Mouse (Mus musculus) intestine, embryonic 16.5 days (tissue): ENCODE measurements around the gene Nhlh1. TPM values are rescaled to one million over a fixed set of nuclear protein-coding genes. Genes with fewer than 3 reads are reported as not detected.

Experiments used
- ATAC-seq: fragments of 200-750 bp; cut with Nextera tagmentation; 2 replicates; pipeline ENCODE4 v1.8.0; 2017; ENCODE audit warnings: moderate TSS enrichment, moderate library complexity
- H3K27ac ChIP-seq: fragments of 300-500 bp; sonication (generic); 2 replicates; pipeline ENCODE4 v1.5.1; 2014; ENCODE audit warnings: mild to moderate bottlenecking, low read length
- H3K27me3 ChIP-seq: fragments of 300-500 bp; sonication (generic); replicated peaks from 2 replicates; pipeline ENCODE4 v1.6.1; 2014; ENCODE audit warnings: low read length, control low read depth, mixed read lengths; ENCODE audit not compliant: control insufficient read depth, insufficient read depth
- H3K36me3 ChIP-seq: fragments of 300-500 bp; sonication (generic); 2 replicates; pipeline ENCODE4 v1.6.1; 2014; ENCODE audit warnings: low read length, control low read depth; ENCODE audit not compliant: control insufficient read depth, insufficient read depth
- H3K4me1 ChIP-seq: fragments of 300-500 bp; sonication (generic); 2 replicates; pipeline ENCODE4 v1.6.1; 2014; ENCODE audit warnings: low read length, control low read depth, mixed read lengths; ENCODE audit not compliant: control insufficient read depth, insufficient read depth
- H3K4me2 ChIP-seq: fragments of 300-500 bp; sonication (generic); 2 replicates; pipeline ENCODE4 v1.6.1; 2014; ENCODE audit warnings: low read depth, low read length, control low read depth
- H3K4me3 ChIP-seq: fragments of 300-500 bp; sonication (generic); 2 replicates; pipeline ENCODE4 v1.5.1; 2014; ENCODE audit warnings: mild to moderate bottlenecking, low read length
- H3K9ac ChIP-seq: fragments of 300-500 bp; sonication (generic); 2 replicates; pipeline ENCODE4 v1.6.1; 2014; ENCODE audit warnings: low read depth, low read length
- H3K9me3 ChIP-seq: fragments of 300-500 bp; sonication (generic); 2 replicates; pipeline ENCODE4 v1.6.1; 2016; ENCODE audit warnings: low read length, control low read depth; ENCODE audit not compliant: control insufficient read depth
- WGBS: fragments of 180-500 bp; shearing (Covaris S2); extraction: QIAGEN DNeasy Blood & Tissue Kit; methylation state at CpG from one replicate; pipeline ENCODE4 v1.1.7; 2014; 5-methylcytosine and 5-hydroxymethylcytosine counted together
- polyA plus RNA-seq: library from polyadenylated mRNA; unstranded; fragments of >200 nt; fragmentation: Nextera tagmentation; extraction: Ambion mirVana; gene quantifications from 2 replicates; pipeline ENCODE4 v1.2.1, GENCODE M21; 2015

Gene Nhlh1
- polyA plus RNA-seq, 1 experiment from 2014 or later = 0.09 TPM

DNA sequence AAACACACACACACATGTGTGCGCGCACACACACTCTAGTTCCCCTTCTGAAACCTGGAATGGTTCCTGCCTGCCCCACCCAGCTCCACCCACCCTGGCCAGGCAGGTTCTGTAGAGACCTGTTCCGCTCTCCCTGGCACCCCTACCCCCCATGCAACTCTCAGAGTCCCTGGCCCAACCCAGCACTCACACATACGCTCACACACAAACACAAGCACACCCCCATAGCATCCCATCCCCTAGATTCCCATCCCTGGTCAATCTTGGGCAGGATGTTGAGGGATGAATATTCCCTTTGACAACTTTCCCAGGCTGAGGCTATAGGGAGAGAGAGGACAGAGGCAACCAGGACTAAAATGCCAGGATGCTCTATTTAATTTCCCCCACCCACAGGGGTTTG lies 38.0 kb downstream of the Nhlh1 start:
- Histone ChIP-seq H3K4me3 (no peak overlapping the region), H3K9ac (no peak overlapping the region), H3K4me2 (no peak overlapping the region), H3K27me3 (no peaks in the 10 kb centered on the region), H3K4me1 (peaks cover 26% of the 10 kb centered on the region), H3K9me3 (no peaks in the 10 kb centered on the region), H3K27ac (no peak overlapping the region), H3K36me3 (no peaks in the 10 kb centered on the region)
- peak; percentile 63 for ATAC-seq
- WGBS = 79% methylated on average over 4 of the region's 4 CpGs

DNA sequence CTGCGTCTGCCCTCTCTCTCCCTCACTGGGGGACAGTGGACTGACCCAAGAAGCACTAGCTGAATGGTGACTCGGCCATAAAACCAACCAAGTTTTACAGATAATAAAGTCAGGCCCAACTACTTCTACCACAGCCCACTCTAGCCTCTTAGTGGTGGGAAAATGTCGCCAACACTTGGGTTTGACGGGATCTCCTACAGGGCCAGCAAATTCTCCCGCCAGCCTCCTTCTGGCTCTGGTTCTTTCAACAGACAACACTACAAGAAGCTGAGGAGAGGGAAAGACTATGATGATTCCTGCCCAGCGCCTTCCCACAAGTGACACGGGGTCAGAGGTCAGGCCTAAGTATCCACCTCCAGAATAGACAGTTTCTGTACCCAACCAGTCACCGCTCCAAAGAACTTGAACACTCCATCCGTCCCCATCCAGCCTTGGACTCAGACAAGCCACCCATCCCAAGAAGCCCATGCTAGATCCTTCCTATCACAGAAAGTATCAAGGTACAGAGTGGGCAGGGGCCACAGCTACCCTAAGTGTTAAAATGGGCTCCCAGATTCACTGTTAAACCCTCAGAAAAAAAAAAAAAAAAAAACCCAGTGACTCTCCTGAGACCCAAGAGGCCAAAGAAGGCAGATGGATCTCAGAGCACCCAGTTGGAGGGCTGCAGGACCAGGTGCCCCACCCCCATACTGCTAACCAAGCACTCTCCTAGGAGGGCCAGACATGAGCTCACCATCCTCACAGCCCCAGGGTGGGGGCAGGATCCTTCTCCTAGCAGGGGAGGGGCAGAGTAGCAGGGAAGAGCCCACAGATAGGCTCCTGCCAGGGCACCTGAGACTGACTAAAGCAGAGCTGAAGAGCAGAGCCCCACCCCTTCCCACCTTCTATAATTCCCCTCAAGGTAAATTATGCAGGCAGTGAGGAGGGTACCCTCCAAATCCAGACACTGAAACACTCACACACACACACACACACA lies 38.7 kb downstream of the Nhlh1 start:
- WGBS = 83% methylated on average over 9 of the region's 9 CpGs
- H3K4me2 ChIP-seq = no peak overlapping the region
- no peaks in the 10 kb centered on the region for H3K36me3 ChIP-seq
- no peaks in the 10 kb centered on the region for H3K27me3 ChIP-seq
- ATAC-seq = peak; percentile 72
- no peaks in the 10 kb centered on the region for H3K9me3 ChIP-seq
- no peak overlapping the region for H3K4me3 ChIP-seq
- H3K27ac ChIP-seq = no peak overlapping the region
- H3K4me1 ChIP-seq = peaks cover 24% of the 10 kb centered on the region
- no peak overlapping the region for H3K9ac ChIP-seq

DNA sequence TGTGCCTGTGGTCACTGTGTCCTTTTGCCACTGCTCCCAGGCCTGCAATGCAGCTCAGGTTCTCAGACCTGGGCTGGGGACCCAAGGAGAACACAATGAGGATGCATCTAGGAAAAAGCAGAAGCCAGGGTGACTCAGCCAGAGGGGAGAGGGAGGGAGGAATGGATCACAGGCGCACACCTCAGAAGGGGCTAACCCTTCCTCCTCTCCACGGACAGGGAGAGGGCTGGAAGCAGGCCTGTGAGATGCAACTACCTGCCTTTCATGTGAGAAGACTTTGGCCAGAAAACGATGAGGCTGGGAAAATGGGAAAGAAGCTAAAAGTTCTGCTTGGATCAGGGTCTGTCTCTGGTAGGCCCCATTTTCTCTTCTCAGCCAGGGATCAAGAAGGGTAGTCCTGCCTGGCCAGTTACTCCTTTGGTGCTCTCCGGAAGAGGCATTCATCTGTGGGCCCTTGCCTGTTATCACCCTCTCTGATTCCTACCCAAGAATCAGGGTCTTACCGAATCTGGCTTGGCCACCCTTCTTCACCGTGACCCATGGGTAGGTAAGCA lies 39.8 kb downstream of the Nhlh1 start:
- WGBS = 73% methylated on average over 6 of the region's 6 CpGs
- no peaks in the 10 kb centered on the region for H3K36me3 ChIP-seq
- H3K9me3 ChIP-seq = no peaks in the 10 kb centered on the region
- H3K9ac ChIP-seq = no peak overlapping the region
- ATAC-seq = no peak
- H3K4me2 ChIP-seq = no peak overlapping the region
- peaks cover 24% of the 10 kb centered on the region for H3K4me1 ChIP-seq
- H3K27ac ChIP-seq = no peak overlapping the region
- H3K4me3 ChIP-seq = no peak overlapping the region
- no peaks in the 10 kb centered on the region for H3K27me3 ChIP-seq

DNA sequence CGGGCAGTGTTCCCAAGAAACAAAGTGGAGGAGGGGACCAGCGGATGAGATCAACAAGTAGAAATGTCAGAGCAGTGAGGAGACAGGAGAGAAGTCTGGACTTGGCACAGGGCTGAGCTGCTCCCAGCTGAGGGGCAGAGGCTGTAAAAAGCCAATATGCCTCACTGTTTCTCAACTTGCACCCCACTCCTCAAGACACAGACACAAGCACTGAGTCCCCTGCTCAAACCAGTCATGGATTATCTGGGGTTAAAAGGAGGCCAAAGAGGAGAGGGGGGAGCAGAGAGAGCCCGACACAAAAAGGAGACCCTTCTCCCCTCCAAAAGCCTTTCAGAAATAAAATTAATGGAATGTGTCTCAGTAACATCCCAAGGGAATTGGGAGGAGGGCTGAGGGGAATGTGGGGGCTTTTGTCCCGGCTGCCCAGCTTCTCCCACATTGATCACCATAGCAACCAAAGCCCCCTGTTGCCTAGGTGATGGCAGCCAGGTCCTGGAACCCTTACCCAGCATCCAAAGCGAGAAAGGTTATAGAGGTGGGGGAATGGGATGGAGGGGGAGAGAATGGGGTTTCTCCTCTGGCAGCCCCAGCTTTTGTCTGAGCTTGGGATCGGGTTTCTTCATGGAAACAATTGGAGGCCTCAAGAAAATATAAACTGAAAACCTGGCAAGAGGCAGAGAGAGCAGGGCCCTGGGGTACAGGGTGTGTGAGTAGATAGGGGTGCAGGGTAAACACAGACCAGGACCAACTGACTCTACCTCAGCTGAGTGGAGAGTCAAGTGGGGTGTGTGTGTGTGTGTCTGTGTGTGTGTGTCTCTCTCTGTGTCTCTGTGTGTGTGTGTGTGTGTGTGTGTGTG lies 40.5 kb downstream of the Nhlh1 start:
- peaks cover 24% of the 10 kb centered on the region for H3K4me1 ChIP-seq
- H3K27me3 ChIP-seq = no peaks in the 10 kb centered on the region
- no peak overlapping the region for H3K9ac ChIP-seq
- ATAC-seq = no peak
- H3K27ac ChIP-seq = no peak overlapping the region
- no peak overlapping the region for H3K4me2 ChIP-seq
- 36% methylated on average over 6 of the region's 6 CpGs for WGBS
- no peaks in the 10 kb centered on the region for H3K9me3 ChIP-seq
- no peaks in the 10 kb centered on the region for H3K36me3 ChIP-seq
- no peak overlapping the region for H3K4me3 ChIP-seq

DNA sequence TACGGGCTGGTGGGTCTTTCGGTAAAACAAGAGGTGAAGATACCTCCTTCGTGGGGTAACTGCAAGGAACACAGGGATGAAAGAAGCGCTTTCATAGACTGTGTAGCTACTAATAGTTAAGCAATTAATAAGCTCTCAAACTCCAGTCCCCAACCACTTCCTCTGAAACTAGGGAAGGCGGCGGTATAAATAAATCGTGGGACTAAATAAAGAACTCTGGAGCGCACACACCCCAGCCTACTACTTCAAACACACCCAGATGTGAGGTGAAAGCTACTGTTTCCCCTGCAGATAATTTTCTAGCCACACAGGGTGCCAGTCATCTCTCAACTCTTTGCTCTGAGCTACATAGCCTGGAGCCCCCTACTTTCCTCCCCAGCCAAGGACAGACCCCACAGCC lies 41.3 kb downstream of the Nhlh1 start:
- WGBS = 69% methylated on average over 8 of the region's 8 CpGs
- no peaks in the 10 kb centered on the region for H3K9me3 ChIP-seq
- no peak overlapping the region for H3K27ac ChIP-seq
- no peak overlapping the region for H3K4me2 ChIP-seq
- H3K36me3 ChIP-seq = no peaks in the 10 kb centered on the region
- no peaks in the 10 kb centered on the region for H3K27me3 ChIP-seq
- H3K9ac ChIP-seq = no peak overlapping the region
- no peak overlapping the region for H3K4me3 ChIP-seq
- ATAC-seq = no peak
- H3K4me1 ChIP-seq = peaks cover 24% of the 10 kb centered on the region

DNA sequence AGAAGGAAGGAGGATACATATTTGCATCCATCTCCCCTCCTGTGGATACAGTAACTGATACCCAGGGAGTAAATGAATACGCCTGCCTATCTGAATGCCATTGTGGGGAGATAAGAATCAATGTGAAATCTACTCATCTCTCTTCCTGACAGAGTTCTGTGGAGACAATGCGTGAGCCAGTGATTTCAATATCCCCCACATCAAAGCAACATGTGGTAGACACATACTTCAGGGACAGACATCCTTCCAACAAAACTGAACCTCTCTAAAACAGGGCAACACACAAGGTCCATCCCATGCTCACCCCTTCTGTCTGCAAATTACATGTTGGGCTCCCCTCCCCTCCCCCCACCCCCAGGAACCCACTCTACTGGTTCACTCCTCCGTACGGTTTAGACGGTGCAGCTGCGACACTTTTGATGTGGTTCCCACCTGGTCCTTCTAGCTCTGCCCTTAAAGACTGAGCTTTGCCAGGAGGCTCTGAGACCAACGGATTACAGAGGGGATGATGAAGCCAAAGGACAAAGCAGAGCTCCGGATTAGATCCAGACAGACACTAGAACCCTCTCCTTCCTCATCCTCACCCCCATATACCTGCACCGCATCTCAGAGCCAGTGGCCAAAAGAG lies 41.9 kb downstream of the Nhlh1 start:
- H3K27ac ChIP-seq = no peak overlapping the region
- H3K4me2 ChIP-seq = no peak overlapping the region
- peaks cover 24% of the 10 kb centered on the region for H3K4me1 ChIP-seq

DNA sequence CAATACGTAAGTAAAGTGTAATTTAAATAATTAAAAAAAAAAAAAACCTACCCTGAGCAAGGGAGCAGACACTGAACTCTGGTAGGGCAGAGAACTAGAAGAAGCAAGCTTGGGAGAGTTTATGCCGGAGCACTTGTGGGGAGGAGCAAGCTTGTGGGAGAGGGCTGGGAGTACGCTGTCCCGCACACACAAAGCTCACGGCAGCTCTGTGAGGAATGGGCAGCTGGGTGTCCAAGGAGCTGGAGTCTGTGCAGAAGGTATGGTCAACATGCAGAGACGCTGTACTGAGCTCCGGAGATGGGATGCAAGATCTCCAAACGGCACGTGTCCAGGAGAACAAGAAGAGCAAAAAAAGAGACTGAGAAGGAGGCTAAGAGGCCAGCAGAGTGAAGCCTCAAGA lies 42.6 kb downstream of the Nhlh1 start:
- Histone ChIP-seq H3K9ac (no peak overlapping the region), H3K4me3 (no peak overlapping the region), H3K4me1 (peaks cover 24% of the 10 kb centered on the region), H3K36me3 (peaks cover 3% of the 10 kb centered on the region), H3K27me3 (no peaks in the 10 kb centered on the region), H3K4me2 (no peak overlapping the region), H3K9me3 (no peaks in the 10 kb centered on the region), H3K27ac (no peak overlapping the region)
- WGBS = 72% methylated on average over 9 of the region's 9 CpGs
- ATAC-seq = no peak

More for the DNA sequence above, 41.9 kb downstream of the Nhlh1 start:
- H3K27me3 ChIP-seq = no peaks in the 10 kb centered on the region
- no peaks in the 10 kb centered on the region for H3K36me3 ChIP-seq
- no peak overlapping the region for H3K4me3 ChIP-seq
- 67% methylated on average over 9 of the region's 9 CpGs for WGBS
- H3K9me3 ChIP-seq = no peaks in the 10 kb centered on the region
- no peak for ATAC-seq
- no peak overlapping the region for H3K9ac ChIP-seq

DNA sequence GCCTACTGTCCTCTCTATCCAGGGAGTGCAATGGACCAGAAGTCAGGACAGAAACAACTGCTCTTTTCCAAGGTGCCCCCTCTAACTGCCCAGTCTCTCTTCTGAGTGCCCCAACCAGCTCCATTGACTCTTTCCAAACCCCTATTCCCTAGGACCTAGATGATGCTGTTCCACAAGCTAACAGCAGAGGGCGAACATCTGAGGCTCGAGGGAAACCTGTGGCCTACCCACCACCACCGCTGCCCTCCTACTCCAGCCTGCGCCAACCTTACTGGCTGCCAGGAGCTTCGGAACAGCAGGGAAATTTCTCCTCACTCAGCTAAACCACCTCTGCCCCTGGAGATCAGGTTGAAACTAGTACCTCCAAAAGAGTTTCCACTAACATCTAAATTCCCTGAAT lies 45.3 kb downstream of the Nhlh1 start:
- no peak overlapping the region for H3K9ac ChIP-seq
- no peaks in the 10 kb centered on the region for H3K27me3 ChIP-seq
- no peak overlapping the region for H3K27ac ChIP-seq
- no peak overlapping the region for H3K4me2 ChIP-seq
- peaks cover 9% of the 10 kb centered on the region for H3K4me1 ChIP-seq
- ATAC-seq = peak; percentile 66
- peaks cover 11% of the 10 kb centered on the region for H3K36me3 ChIP-seq
- H3K9me3 ChIP-seq = no peaks in the 10 kb centered on the region
- no peak overlapping the region for H3K4me3 ChIP-seq
- WGBS = 17% methylated on average over 5 of the region's 5 CpGs
